In the genomic region with DNA sequence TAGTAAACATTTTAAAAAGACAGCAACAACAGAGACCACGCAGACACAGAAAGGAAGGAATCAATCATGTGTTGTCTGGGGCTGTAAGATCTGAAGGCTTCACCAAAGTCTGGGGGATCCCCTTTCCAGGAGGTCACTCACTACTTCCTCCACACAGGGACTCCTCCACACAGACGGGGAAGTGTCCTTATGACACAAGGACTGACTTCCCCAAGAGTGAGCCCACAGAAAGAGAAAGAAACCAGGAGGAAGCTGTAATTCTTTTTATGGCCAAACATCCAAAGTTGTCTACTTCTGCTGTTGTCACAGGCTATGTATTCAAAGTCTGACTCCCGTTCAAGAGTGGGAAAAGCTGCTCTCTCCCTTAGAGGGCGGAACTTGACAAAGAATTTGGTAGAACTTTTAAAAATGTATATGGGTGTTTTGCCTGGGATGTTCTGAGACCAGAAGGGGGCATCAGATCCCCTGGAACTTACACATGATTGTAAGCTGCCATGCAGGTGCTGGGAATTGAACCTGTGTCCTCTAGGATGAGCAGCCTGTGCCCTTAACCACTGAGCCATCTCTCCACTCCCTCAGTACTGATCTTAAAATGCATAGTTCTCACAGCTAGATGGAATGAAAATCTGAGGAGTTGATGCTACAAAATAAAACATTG, we compare ENCODE assay signal across 14 mouse cellular contexts. TPM values are rescaled to one million over a fixed set of nuclear protein-coding genes. Genes with fewer than 3 reads are reported as not detected.
DNase-seq lines count a peak whose midpoint lies in the region; ATAC-seq lines count a peak whose summit lies in the region.
"Had no signal": no experiment of that assay in that cellular context is flagged by ENCODE, and none has a peak within 500 bp of the region (broad histone marks: within the 10 kb centered on the region; RNA-seq: fewer than 3 reads in every experiment).

No protein-coding gene starts in this region.

- no peaks in the 10 kb centered on the region for H3K9me3 ChIP-seq in forebrain, embryonic 14.5 days (replicated peaks; ENCODE audit: control insufficient read depth, low read length)
- H3K9me3 ChIP-seq: forebrain, embryonic 13.5 days had no signal

- WGBS in forebrain, embryonic 14.5 days = 81% methylated on average over 4 of the region's 4 CpGs

- H3K4me3 ChIP-seq in forebrain, embryonic 14.5 days (ENCODE audit: low read depth, low read length) = no peak overlapping the region
- H3K4me3 ChIP-seq: forebrain, embryonic 13.5 days; myocyte had no signal

- H3K4me2 ChIP-seq in forebrain, embryonic 14.5 days (ENCODE audit: low read length) = no peak overlapping the region
- H3K4me2 ChIP-seq: forebrain, embryonic 13.5 days had no signal

- peak; percentile 37 for DNase-seq in kidney, adult 9 months
- no peak for DNase-seq in kidney, adult 8-10 months
- DNase-seq in 416B (ENCODE audit: low read depth) (peak; percentile 55), ZHBTc4 (ENCODE audit: low read depth, low spot score) (peak; percentile 35)
- DNase-seq in lung, postnatal 36 days = peak; percentile 58
- DNase-seq in forebrain, embryonic 14.5 days (ENCODE audit: low spot score) = no peak
- DNase-seq in ovary, adult 18-20 months (ENCODE audit: low spot score) = no peak
- DNase-seq in right cerebral cortex, postnatal 14 days = no peak
- DNase-seq: cerebellum, adult 8-10 months; gastrocnemius, postnatal 25 days; thymus, adult 2 months had no signal

- no peak overlapping the region for H3K9ac ChIP-seq in forebrain, embryonic 14.5 days (ENCODE audit: low read length)
- H3K9ac ChIP-seq: forebrain, embryonic 13.5 days had no signal

- no peaks in the 10 kb centered on the region for H3K4me1 ChIP-seq in forebrain, embryonic 14.5 days (ENCODE audit: control insufficient read depth, insufficient read depth, low read length)
- H3K4me1 ChIP-seq: forebrain, embryonic 13.5 days had no signal

- H3K36me3 ChIP-seq in forebrain, embryonic 14.5 days (ENCODE audit: control insufficient read depth, insufficient read depth, low read length) = no peaks in the 10 kb centered on the region

- no peaks in the 10 kb centered on the region for H3K27me3 ChIP-seq in forebrain, embryonic 14.5 days (replicated peaks; ENCODE audit: control insufficient read depth, insufficient read depth, low read length)
- H3K27me3 ChIP-seq: forebrain, embryonic 13.5 days had no signal

- ATAC-seq in forebrain, embryonic 14.5 days = no peak
- ATAC-seq: forebrain, embryonic 13.5 days; hindbrain, embryonic 16.5 days had no signal

- H3K27ac ChIP-seq in forebrain, embryonic 14.5 days (ENCODE audit: low read depth, low read length) = no peak overlapping the region
- H3K27ac ChIP-seq: forebrain, embryonic 13.5 days had no signal

RNA-seq across cellular contexts. Expression of a gene that starts 16.9 kb away (rescaled TPM):
- polyA plus RNA-seq in forebrain, embryonic 14.5 days (2014; fragmentation: Nextera tagmentation; extraction: Ambion mirVana) = 90.6 and 108 TPM in 2 replicates

RNA-seq across cellular contexts. Expression of a gene that starts 39.0 kb away (rescaled TPM):
- polyA plus RNA-seq in forebrain, embryonic 14.5 days (2014; fragmentation: Nextera tagmentation; extraction: Ambion mirVana) = 15.1 and 15.7 TPM in 2 replicates

Comparison
In these comparisons a context has a peak if more than half of its experiments do, and no peak if none do; other contexts are left out.
1. DNase-seq: peak in kidney, adult 9 months (single experiment), 416B (single experiment), ZHBTc4 (single experiment) and lung, postnatal 36 days (single experiment); none in kidney, adult 8-10 months (0 of 2), forebrain, embryonic 14.5 days (single experiment), ovary, adult 18-20 months (single experiment) and right cerebral cortex, postnatal 14 days (single experiment).